Mouse (Mus musculus) kidney, adult 8-10 months (tissue): ENCODE data around the gene Akap8.
A peak's percentile ranks its signal among the peaks of the same experiment; 100 is the strongest.

Source experiments
- DNase-seq, 2 experiments: peaks; one replicate each; pipeline ENCODE4 v3.0.0; 2022

Gene Akap8

GRCm38 (mm10) chr17:32348406-32348805 lies 27.4 kb upstream of the Akap8 start:
- no peak for DNase-seq

- DNase-seq = no peak
These were observed 20.1 kb upstream of the Akap8 start for GRCm38 (mm10) chr17:32341102-32341501.

- no peak for DNase-seq
These were observed 19.1 kb upstream of the Akap8 start for GRCm38 (mm10) chr17:32340110-32340509.

- no peak for DNase-seq
These were observed 14.8 kb upstream of the Akap8 start for GRCm38 (mm10) chr17:32335869-32336268.

- DNase-seq = no peak
These were observed 13.9 kb upstream of the Akap8 start for GRCm38 (mm10) chr17:32334921-32335320.

GRCm38 (mm10) chr17:32333675-32334303 lies 12.8 kb upstream of the Akap8 start:
- DNase-seq = no peak

DNA sequence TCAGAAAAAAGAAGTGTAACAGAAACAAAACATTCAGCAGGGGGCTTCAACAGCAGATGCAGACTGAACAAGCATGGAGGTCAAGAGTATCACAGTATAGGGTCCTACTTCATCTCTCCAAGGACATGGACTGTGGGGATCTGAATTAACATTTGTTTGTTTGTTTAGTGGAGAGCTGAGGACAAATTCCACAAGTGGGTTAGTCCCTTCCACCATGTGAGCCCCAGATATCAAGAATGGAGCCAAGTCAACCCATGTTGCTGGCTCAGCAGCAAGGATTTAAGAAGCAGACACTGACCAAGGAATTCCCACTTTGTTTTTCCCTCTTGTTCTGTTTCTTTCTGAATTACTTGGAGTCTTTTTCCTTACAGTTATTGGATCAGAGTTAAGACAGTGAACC lies 6.5 kb upstream of the Akap8 start:
- DNase-seq = no peak

DNA sequence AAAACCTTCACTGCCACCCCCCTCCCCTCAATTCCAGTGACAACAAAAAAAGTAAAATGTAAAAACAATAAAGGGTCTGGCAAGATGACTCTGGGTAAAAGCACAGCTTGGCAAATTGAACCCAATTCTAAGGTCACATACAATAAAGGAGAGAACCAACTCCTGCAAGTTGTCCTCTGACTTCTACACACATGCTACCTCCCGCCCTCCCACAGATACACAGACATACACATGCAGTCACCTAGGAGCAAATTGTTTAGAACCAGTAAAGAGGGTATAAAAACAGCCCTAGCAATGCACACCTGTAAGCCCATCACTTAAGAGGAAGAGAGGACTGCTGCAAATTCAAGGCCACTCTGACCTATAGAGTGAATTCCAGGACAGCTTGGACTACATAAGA lies 1.8 kb upstream of the Akap8 start:
- no peak for DNase-seq

GRCm38 (mm10) chr17:32321836-32322235 lies 798 bp upstream of the Akap8 start:
- peak; percentile 21 to 26 for DNase-seq

DNA sequence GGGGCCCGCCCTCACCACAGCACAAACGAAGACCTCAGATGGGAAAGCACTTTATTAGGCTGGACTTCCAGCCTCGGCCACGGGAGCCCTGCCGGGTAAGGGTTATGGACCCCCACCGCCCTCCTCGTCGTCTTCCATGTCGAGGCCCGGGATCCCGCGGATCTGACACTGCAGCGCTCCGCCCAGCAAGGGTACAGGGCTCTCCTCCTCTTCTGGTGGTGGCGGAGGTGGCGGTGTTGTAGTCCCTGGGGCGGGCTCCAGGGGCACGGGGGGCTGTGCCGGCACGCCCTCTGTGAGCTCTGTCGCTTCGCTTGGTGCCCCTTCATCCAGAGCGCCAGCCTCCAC lies 324 bp upstream of the Akap8 start:
- DNase-seq = no peak

DNA sequence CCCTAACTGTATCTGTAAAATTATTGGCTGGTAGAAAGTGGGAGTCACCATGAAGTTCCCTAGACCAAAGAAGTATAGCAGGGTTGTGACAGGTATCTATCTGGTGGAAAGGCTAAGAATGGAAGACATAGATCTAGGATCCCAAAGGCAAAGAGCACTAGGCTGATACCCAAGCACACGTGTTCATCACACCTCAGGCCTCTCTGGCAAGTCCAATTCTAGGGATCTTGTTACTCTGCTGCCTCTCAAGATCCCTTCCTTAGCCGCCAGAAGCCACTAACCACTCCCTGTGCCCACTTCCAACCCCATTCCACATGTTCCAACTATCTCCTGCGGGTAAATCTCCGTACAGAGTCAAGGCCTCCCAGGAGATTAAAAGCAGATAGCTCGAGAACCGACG lies 1.1 kb downstream of the Akap8 start:
- DNase-seq = no peak

DNA sequence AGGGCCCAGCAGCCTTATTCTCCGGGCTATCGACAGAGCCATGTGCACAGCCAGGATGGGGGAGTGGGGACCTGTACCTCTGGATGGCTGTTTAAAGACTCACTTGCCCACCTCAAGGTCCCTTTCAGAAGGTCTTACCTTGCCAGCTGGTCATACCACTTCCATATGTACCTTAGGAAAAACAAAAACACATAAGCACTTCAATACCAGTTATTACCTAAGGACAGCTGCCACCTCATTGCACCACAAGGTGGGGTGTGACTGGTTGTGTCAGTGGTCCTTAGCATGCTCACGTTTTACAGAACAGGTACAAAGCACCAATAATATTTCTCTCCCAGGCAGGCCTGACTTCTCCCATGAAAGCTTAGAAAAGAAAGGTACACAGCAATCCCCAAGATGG lies 3.3 kb downstream of the Akap8 start:
- DNase-seq = no peak

DNA sequence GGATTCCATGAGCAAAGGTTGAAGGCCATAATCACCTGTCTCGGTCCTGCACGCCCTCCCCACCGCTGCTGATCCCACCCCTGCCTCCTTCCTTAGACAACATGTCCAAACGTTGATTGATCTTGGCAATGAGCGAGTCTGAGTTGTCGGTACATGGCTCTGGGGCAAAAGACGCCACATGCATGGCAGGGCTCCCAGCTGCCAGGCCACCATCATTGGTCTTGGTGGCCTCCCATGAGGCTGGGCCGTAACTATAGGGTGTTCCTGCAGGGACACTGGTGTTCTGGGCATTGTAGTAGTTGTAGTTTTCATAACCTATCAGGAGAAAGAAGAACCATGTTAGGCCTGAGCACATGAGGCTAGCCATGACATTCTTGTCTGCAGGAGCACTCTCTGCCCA lies 4.0 kb downstream of the Akap8 start:
- no peak for DNase-seq

DNA sequence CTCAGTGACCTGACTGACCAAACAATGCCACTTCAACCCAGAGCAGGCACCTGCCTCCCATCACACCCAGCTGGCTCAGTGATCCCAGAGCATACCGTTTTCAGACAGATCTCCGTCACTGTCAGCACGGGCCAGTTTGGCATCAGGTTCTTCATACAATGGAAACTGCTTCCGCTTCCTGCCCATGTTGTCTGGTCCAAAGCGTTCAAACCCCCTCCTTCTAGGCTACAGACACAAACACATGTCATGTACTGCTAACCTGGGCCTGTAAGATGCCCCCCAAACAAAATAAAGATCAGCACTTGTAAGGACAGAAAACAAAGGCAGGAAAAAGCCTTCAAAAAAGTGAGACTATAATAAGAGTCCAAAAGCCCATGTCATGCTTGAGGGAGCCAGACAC lies 5.5 kb downstream of the Akap8 start:
- DNase-seq = no peak

- DNase-seq = no peak
These were observed 7.1 kb downstream of the Akap8 start for GRCm38 (mm10) chr17:32313892-32314291.

DNA sequence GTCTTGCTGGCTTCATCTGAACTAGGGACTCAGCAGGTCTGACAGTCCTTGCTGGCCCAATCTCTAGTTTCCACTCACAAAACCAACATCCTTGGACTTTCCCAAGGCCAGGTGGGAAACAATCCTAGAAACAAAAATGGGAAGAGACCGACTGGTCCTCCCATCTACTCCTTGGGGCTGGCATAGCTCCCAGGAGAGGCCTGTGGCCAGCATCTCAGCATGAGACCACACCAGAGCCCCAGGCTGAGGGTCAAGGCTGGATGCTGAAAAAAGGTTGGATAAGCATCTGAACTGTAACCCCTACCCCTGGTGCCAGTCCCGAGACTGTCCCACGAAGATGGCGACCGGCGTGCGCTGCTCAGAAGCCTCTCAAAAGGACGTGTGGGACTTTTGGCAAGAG lies 8.2 kb downstream of the Akap8 start:
- DNase-seq = no peak

GRCm38 (mm10) chr17:32307963-32308362 lies 13.1 kb downstream of the Akap8 start:
- no peak for DNase-seq

DNA sequence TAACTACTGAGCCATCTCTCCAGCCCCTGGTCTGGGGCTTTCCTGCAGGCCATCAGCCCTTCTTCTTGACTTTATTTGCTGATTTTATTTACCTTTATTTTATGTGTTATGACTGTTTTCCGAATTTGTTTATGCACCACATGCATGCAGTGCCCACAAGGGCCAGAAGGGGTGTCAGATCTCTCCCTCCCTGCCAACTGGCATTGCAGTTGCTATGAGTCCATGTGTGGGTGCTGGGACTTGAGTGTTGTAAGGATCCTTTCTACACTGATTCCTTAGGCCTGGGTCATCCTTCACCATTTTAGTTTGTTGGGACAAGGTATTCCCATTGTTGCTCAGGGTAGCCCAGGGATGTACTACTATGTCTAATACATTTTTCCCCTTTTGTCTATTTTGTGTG lies 22.9 kb downstream of the Akap8 start:
- no peak for DNase-seq

GRCm38 (mm10) chr17:32295901-32296300 lies 25.1 kb downstream of the Akap8 start:
- DNase-seq = no peak

GRCm38 (mm10) chr17:32295160-32295559 lies 25.9 kb downstream of the Akap8 start:
- DNase-seq = no peak

DNA sequence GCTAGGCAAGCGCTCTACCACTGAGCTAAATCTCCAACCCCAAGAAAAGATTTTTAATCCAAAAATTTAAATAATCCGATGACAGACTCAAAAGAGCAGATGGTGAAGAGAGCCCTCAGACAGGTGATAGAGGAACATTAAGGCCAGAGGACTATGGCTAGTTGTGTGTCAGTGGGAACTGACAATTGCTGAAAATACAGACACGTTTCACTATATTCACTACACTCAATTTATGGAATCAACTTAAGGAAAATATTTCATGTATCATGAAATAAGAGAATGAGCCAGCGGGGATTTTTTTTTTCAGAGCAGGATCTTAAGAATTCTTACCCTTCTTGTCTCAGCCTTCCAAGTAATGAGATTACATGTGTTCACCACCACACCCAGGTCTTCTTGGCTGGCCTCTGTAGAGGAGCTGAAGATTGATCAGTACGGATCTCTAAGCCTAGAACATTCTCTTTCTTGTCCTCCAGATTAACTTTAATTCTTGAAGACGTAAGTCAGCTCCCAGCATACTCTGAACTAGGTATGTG lies 35.8 kb downstream of the Akap8 start:
- no peak for DNase-seq

- peak; percentile 88 to 90 for DNase-seq
These were observed 36.5 kb downstream of the Akap8 start, which contains the start of gene Brd4 for GRCm38 (mm10) chr17:32284262-32285137. TSS of gene Brd4 (minus strand) at chr17:32284722.

DNA sequence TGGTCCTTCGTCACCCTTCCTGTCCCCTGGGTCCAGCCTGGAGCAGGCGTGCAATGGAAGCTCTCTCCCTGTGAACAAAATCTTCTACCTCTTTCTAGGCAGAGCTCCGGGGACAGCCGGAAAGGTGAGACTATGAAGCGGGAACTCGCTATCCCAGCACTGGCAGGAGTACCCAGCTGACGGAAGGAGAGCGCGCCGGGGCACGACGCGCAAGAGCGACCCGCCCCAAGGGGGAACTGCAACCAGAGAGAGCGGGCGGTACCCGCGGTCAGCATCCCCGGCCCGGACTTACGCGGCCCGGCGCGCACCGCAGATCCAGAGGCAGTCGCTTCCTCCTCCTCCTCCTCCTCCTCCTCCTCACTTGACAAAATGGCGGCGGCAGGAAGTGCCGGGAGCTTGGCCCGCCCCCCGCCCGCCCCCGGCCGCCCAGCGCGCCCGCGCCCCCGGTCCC lies 37.2 kb downstream of the Akap8 start:
- DNase-seq = peak; percentile 37 to 47

DNA sequence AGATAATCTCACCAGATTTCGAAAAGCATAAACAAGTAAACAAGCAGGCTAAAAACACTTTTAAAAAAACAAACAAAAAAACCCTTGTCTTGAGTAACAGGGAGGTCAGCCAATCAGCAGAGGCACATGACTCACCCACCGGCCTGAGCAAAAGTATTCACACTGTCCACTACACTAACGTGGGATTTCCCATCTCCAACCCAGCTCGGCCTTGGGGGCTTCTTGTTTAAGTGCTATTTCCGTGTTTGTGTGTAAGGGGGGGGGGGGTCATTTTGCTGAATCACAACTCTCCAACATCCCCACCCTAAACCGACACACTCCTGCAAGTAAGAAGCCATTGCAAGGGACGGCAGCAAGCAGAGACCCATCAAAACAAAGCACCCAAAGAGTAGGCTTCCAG lies 37.7 kb downstream of the Akap8 start:
- DNase-seq = peak; percentile 11 to 18
